Mouse (Mus musculus): Measurements from ENCODE around the gene Ptprq.

Ptprq gene

DNA sequence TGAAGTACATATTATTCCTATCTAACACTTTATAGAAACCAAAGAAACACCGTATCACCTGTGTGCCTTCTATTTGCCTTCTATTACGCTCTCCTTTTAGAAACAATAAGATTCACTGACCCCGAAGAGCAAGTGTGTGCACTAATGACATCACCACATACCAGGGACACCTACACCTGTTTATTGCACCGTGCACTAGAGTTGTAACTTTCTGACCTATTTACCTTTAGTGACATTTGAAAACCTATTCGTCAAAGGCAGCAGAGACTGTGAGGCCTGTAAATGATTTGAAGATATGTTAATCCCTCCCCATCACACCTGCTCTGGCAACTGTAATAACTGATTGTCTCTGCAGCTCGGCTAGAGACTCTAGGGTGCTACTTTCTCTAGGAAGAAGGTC is 32.5 kb downstream of the Ptprq start:
- DNase-seq (ENCODE audit: low read depth, low spot score), result no peak
- no peaks in the 10 kb centered on the region for H3K27me3 ChIP-seq (ENCODE audit: control insufficient read depth, insufficient read depth, low read length, poor library complexity, severe bottlenecking)
- no peaks in the 10 kb centered on the region for H3K36me3 ChIP-seq (ENCODE audit: control insufficient read depth, insufficient read depth, low read length, poor library complexity, severe bottlenecking)

DNA sequence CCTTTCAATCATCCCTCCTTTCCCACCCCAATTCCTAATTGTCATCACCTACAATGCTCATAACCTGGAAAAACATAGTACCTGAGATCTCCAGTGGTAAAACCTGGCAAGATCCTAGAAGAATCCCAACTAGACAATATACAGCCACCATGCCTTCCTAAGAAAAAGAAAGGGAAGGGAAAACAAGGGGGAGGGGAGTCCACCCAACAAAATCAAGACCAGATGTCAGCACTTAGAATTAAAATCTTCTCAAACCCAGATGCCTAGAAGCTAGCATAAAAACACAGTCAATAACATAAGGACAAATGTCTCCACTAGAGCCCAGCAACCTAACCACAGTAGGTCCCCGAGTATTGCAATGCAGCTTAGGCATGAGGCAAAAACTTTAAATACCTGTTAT is 43.9 kb downstream of the Ptprq start:
- no peaks in the 10 kb centered on the region for H3K27me3 ChIP-seq (ENCODE audit: control insufficient read depth, insufficient read depth, low read length, poor library complexity, severe bottlenecking)
- DNase-seq (ENCODE audit: low read depth, low spot score), result no peak
- no peaks in the 10 kb centered on the region for H3K36me3 ChIP-seq (ENCODE audit: control insufficient read depth, insufficient read depth, low read length, poor library complexity, severe bottlenecking)

DNA sequence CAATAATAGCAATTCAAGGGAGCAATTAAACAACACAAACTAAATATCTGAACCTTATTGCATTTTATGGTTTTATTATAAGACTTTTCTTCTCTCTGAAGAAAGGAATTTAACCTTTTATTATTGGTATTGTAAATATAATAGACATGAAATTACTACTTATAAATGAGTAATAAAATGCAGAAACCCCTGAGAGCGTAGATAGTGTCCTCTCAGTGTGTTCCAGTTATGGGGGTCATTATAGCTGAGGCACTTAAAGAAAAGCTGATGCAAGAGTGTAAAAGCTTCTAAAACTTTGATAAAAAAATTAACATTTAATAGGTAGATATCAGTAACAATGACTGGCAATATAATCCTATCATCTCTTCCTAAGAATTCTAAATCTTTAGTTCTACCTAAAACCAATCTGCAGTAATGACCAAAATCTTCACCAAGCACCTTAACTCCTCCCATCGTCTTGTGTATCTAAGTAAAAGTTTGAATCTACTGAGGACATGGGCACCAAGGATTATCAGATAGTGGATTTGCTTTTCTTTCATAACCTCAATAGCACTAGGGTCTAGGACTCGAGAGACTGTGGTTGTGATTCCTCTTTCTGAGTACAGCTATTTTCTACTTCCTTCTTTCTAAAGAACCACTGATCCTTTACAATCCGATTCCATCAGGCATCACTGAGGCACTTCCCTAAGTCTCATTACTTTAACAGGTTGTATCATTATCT is 51.3 kb downstream of the Ptprq start:
- H3K36me3 ChIP-seq (ENCODE audit: control insufficient read depth, insufficient read depth, low read length, poor library complexity, severe bottlenecking), result no peaks in the 10 kb centered on the region
- H3K27me3 ChIP-seq (ENCODE audit: control insufficient read depth, insufficient read depth, low read length, poor library complexity, severe bottlenecking), result no peaks in the 10 kb centered on the region
- no peak for DNase-seq (ENCODE audit: low read depth, low spot score)

DNA sequence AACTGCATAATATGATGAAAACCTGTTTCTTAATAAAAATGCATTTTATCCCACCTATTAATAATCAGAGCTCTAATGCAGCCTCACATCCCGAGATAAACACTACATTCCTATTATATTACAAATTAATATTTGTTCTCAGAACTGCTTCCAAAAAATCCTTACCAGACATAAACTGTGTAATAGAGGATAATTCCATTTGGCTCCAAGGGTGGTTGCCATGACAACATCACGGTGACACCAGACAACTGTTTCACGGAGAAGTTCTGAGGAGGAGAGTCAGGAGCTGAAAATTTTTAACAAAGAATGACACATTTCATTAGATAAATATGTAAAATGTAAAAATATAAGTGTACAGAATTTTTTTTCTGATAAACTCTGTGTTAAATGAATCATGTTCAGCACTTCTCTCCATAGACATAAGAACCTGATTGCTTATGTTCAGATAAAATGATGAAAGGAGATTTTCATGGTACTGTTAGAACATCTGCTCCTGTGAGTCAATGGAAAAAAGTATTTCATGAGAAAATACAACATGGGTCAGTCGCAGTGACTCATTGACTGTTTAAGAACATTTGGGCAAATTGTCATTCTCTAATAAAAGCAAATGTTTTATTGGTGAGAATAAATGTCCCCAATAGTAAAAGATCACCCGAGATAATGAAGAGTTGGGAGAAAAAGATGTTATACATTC is 57.3 kb downstream of the Ptprq start:
- Histone ChIP-seq H3K36me3 (ENCODE audit: control insufficient read depth, insufficient read depth, low read length, poor library complexity, severe bottlenecking) (no peaks in the 10 kb centered on the region), H3K27me3 (ENCODE audit: control insufficient read depth, insufficient read depth, low read length, poor library complexity, severe bottlenecking) (no peaks in the 10 kb centered on the region)
- DNase-seq (ENCODE audit: low read depth, low spot score), result no peak

DNA sequence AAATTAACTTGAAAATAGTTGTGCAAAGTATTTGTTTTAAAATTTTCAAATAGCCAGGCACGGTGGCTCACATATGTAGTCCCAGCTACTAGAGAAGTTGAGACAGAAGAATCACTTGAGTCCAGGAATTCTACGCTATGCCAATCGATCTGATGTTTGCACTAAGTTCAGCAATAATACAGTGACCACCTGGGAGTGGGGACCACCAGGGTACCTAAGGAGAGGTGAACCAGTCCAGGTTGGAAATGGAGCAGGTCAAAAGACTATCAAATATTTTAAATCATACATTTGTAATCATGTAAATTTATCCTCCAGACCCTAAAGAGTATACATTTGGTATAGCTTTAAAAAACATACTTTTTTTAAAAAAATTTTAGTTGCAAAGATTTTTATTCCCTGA is 57.9 kb downstream of the Ptprq start:
- DNase-seq (ENCODE audit: low read depth, low spot score), result no peak
- no peaks in the 10 kb centered on the region for H3K36me3 ChIP-seq (ENCODE audit: control insufficient read depth, insufficient read depth, low read length, poor library complexity, severe bottlenecking)
- H3K27me3 ChIP-seq (ENCODE audit: control insufficient read depth, insufficient read depth, low read length, poor library complexity, severe bottlenecking), result no peaks in the 10 kb centered on the region

DNA sequence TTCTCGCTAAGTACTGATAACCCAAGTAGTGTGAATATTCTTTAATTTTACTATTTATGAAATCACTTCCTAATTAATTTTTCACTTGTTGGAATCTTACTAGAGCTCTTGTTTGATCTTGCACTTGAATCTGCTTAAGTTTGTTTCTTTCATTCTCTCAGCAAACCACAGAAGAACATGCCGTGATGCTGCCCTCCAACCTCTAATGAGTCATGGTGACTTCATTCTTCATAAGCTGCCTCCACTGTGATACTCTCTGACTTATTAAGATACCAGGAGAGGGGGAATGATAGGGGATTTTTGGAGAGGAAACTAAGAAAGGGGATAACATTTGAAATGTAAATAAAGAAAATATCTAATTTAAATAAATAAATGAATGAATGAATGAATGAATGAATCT is 60.7 kb downstream of the Ptprq start:
- no peaks in the 10 kb centered on the region for H3K36me3 ChIP-seq (ENCODE audit: control insufficient read depth, insufficient read depth, low read length, poor library complexity, severe bottlenecking)
- DNase-seq (ENCODE audit: low read depth, low spot score), result no peak
- H3K27me3 ChIP-seq (ENCODE audit: control insufficient read depth, insufficient read depth, low read length, poor library complexity, severe bottlenecking), result no peaks in the 10 kb centered on the region

DNA sequence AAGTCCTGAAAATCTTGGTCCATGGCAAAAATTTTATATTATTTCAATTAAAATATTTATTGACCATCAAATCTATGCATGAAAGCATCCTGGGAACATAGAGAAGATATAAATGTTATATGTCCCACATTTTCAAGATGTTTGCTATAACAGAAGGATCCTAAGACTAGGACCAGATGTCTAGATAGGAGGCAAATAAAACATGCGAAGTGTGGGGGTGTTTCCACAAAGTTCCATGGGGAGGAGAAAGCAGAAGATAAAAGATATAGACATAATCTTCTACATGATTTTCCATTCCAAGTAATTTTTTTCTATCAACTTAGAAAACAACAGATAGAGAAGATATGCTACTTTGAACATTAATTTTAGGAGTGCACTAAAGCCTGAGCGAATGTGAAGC is 70.2 kb downstream of the Ptprq start:
- Histone ChIP-seq H3K36me3 (ENCODE audit: control insufficient read depth, insufficient read depth, low read length, poor library complexity, severe bottlenecking) (no peaks in the 10 kb centered on the region), H3K27me3 (ENCODE audit: control insufficient read depth, insufficient read depth, low read length, poor library complexity, severe bottlenecking) (no peaks in the 10 kb centered on the region)
- DNase-seq (ENCODE audit: low read depth, low spot score), result no peak

DNA sequence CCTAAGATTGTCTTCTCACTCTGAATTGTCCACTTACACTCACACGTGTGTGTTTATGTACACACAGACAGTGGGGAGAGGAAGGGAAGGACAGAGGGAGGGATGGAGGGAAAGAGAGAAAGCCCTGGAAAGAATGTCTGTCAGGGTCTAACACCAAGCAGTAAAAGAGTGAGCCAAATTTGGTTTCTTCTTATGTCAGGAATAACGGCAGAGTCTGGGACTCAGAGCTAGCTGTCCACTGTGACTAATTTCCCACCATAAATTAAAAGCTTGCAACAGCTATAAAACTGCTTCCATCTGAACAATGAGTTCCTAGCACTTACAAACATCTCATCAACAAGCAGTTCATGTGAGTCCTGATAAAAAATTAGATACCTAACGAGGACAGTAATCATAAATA is 91.7 kb downstream of the Ptprq start:
- Histone ChIP-seq H3K27me3 (ENCODE audit: control insufficient read depth, insufficient read depth, low read length, poor library complexity, severe bottlenecking) (no peaks in the 10 kb centered on the region), H3K36me3 (ENCODE audit: control insufficient read depth, insufficient read depth, low read length, poor library complexity, severe bottlenecking) (no peaks in the 10 kb centered on the region)
- no peak for DNase-seq (ENCODE audit: low read depth, low spot score)

DNA sequence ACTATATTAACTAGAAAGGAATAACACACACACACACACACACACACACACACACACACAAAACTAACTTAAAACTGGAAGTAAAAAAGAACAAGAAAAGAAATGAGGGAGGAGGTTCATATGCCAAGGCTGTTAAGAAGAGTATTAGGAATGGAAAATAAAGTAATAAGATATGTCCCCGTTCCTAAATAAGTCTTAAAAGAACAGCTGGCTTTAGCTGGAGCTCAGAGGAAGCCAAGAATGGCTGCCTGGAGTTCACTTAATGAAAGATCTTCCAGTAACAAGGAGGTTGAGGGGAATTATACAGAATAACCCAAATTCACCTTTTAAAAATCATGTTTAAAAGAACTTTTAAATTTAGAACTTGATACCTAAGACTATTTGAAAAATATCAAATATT is 93.2 kb downstream of the Ptprq start:
- no peak for DNase-seq (ENCODE audit: low read depth, low spot score)
- Histone ChIP-seq H3K27me3 (ENCODE audit: control insufficient read depth, insufficient read depth, low read length, poor library complexity, severe bottlenecking) (no peaks in the 10 kb centered on the region), H3K36me3 (ENCODE audit: control insufficient read depth, insufficient read depth, low read length, poor library complexity, severe bottlenecking) (no peaks in the 10 kb centered on the region)

DNA sequence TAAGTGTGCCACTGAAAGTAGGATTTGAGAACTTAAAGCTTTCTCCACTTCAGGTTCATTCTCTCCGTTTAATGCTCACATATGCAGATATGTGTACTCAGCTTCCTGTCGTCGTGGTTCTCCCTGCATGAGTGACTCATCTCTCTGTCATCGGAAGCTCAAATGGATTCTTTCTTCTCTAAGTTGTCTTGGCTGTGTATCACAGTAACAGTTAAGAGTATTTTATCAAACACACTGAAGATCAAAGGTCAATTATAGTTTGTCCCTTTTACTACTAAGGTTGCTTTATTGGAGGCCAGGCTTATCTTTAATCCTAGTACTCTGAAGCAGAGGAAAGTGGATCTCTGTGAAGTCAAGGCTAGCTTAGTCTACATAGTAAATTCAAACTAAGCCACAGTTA is 95.6 kb downstream of the Ptprq start:
- Histone ChIP-seq H3K27me3 (ENCODE audit: control insufficient read depth, insufficient read depth, low read length, poor library complexity, severe bottlenecking) (no peaks in the 10 kb centered on the region), H3K36me3 (ENCODE audit: control insufficient read depth, insufficient read depth, low read length, poor library complexity, severe bottlenecking) (no peaks in the 10 kb centered on the region)
- DNase-seq (ENCODE audit: low read depth, low spot score), result no peak

DNA sequence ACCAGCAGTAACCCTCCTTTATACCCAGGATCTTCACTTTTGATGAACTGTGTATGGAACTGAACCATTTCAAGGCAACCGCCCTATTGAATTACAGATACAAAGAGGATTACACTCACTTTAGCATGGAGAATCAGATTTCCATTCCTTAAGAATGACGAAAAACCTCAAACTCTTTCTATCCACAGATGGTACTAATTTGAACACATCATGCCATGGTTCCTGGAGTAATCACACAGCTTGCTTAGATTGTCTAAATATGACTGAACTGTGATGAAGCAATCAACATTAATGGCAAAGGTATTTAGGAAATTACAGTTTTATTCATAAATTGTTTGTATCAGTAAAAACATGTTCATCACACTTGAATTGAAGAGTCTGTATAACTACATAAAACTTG is 104.4 kb downstream of the Ptprq start:
- no peaks in the 10 kb centered on the region for H3K36me3 ChIP-seq (ENCODE audit: control insufficient read depth, insufficient read depth, low read length, poor library complexity, severe bottlenecking)
- DNase-seq (ENCODE audit: low read depth, low spot score), result no peak
- no peaks in the 10 kb centered on the region for H3K27me3 ChIP-seq (ENCODE audit: control insufficient read depth, insufficient read depth, low read length, poor library complexity, severe bottlenecking)

DNA sequence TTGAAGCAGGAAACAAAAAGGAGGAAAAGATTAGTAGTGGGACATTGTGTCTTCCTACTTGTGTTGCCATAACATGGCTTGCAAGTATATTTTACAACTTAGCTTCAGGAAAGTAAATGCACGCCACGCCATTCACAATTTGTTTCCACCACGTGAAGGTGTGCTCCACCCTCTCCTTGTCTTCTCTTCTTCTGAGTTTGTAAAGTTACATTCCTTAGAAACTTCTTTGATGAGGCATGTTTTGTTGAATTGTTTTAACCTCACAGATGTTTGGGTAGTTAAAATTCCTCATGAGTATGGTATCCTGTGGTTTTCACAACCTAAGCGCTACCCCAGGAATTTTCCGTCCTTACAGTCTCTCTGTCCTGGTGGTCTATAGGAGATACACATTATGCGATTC is 118.5 kb downstream of the Ptprq start:
- DNase-seq (ENCODE audit: low read depth, low spot score), result no peak
- no peaks in the 10 kb centered on the region for H3K36me3 ChIP-seq (ENCODE audit: control insufficient read depth, insufficient read depth, low read length, poor library complexity, severe bottlenecking)
- H3K27me3 ChIP-seq (ENCODE audit: control insufficient read depth, insufficient read depth, low read length, poor library complexity, severe bottlenecking), result no peaks in the 10 kb centered on the region; the same call in 1 of the 2 replicates

DNA sequence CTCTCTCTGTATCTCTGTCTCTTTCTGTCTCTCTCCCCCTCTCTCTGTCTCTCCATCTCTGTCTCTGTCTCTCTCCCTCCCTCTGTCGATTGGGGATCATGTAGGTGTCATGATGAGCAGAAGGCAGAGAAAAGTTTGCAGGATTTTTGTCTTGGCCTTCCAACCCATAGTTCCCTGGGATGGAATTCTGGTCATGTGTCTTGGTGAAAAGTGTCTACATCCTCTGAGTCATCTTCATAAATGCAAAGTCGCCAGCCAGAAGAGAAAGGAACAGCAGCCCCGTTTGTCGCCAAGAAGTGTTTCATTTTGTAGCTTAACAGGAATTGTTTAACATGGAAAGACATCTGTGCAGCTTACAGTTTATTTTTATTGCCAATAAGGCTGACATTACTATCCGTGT is 136.5 kb downstream of the Ptprq start:
- DNase-seq (ENCODE audit: low read depth, low spot score), result no peak
- H3K36me3 ChIP-seq (ENCODE audit: control insufficient read depth, insufficient read depth, low read length, poor library complexity, severe bottlenecking), result no peaks in the 10 kb centered on the region
- H3K27me3 ChIP-seq (ENCODE audit: control insufficient read depth, insufficient read depth, low read length, poor library complexity, severe bottlenecking), result no peaks in the 10 kb centered on the region

DNA sequence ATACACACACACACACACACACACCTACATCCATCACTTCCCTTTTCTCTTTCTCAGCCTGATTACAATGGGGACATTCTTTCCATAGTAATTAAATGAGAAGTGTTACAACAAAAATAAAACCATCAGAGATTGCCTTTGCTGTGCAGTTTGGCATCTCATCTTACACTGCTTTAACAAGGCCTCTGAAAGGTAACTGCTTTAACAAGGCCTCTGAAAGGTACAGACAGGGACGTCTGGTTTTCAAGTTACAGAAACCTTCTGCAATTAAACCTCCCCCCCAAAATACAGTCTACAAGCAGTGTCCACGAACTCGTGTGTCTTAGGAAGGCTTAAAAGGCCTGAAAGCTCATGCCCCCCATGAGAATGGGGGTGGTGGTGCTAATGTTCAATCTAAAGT is 150.8 kb downstream of the Ptprq start:
- H3K27me3 ChIP-seq (ENCODE audit: control insufficient read depth, insufficient read depth, low read length, poor library complexity, severe bottlenecking), result no peaks in the 10 kb centered on the region
- no peaks in the 10 kb centered on the region for H3K36me3 ChIP-seq (ENCODE audit: control insufficient read depth, insufficient read depth, low read length, poor library complexity, severe bottlenecking)
- no peak for DNase-seq (ENCODE audit: low read depth, low spot score)

DNA sequence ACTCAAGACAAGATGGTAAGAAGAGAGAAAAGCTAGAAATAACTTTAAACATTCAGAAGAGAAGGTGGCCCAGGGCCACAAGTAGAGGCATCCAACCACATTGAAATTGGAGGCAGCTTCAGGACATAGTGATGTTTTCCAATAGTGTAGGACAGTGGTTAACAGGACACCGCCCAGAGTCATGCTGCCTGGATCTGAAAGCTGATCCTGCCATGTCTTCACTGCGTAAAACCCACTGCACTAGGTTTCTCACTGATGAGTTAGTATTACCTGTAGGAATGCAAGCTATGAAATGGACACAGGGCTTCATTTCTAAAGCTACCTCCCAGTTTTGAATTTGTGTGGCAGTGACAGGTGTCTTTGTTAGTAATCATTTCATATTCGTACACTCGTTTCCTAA is 151.6 kb downstream of the Ptprq start:
- no peak for DNase-seq (ENCODE audit: low read depth, low spot score)
- H3K27me3 ChIP-seq (ENCODE audit: control insufficient read depth, insufficient read depth, low read length, poor library complexity, severe bottlenecking), result no peaks in the 10 kb centered on the region
- H3K36me3 ChIP-seq (ENCODE audit: control insufficient read depth, insufficient read depth, low read length, poor library complexity, severe bottlenecking), result no peaks in the 10 kb centered on the region

DNA sequence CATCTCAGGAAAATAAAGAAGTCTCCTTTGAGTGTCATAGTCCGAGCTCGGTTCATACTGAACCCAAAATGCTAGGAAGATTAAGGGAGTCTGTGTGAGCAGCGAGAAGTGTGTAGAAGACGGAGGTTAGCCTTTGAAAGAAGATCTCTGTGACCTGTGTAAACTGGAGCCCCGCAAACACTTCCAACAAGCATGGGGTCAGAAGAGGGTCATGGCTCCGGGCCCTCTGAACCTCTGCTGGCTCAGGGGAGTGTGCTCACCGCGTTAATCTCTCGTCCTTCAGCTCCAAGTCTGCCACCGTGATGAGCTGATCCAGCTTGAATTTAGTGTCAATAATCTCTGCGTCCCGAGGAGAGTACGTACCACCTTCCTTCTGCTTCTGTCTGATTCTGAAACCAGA is 157.0 kb downstream of the Ptprq start:
- no peak for DNase-seq (ENCODE audit: low read depth, low spot score)
- no peaks in the 10 kb centered on the region for H3K36me3 ChIP-seq (ENCODE audit: control insufficient read depth, insufficient read depth, low read length, poor library complexity, severe bottlenecking)

More for the DNA sequence above, 157.0 kb downstream of the Ptprq start:
- no peaks in the 10 kb centered on the region for H3K27me3 ChIP-seq (ENCODE audit: control insufficient read depth, insufficient read depth, low read length, poor library complexity, severe bottlenecking)

Measured in splenic B cell, adult 2 months (primary cell).